Mouse (Mus musculus): ENCODE measurements around the gene Olfr564.

- TF ChIP-seq POLR2A (IDR thresholded peaks at IDR 0.05; ENCODE audit: borderline replicate concordance, extremely low read depth, low read depth, low read length) (no peak), CTCF (IDR thresholded peaks at IDR 0.05; ENCODE audit: insufficient read depth, low read length) (no peak)
Observed at GRCm38 (mm10) chr7:102770921-102771320, 32.4 kb upstream of the Olfr564 start, which contains the start of gene Olfr561.
